Mouse (Mus musculus): ENCODE results near the gene Trpm2. TPM values are rescaled to one million over a fixed set of nuclear protein-coding genes. Genes with fewer than 3 reads are reported as not detected.

Gene Trpm2
- polyA plus RNA-seq, 1 experiment from 2014 or later: 0.85 TPM

- 31% methylated on average over 7 of the region's 7 CpGs for WGBS
- Histone ChIP-seq H3K4me3 (peak overlapping the region; percentile 87), H3K27ac (replicated peaks) (peak overlapping the region; percentile 99), H3K36me3 (replicated peaks) (peaks cover 49% of the 10 kb centered on the region), H3K9me3 (no peaks in the 10 kb centered on the region), H3K27me3 (replicated peaks; ENCODE audit: low read depth, poor library complexity, severe bottlenecking) (peaks cover 6% of the 10 kb centered on the region; the same call in 1 of the 2 replicates), H3K4me1 (peaks cover 43% of the 10 kb centered on the region)
- no peak for DNase-seq (ENCODE audit: low spot score)
These were observed 36.8 kb upstream of the Trpm2 start for GRCm38 (mm10) chr10:78007203-78007602.

GRCm38 (mm10) chr10:78005791-78006438 is 35.6 kb upstream of the Trpm2 start:
- Histone ChIP-seq H3K4me3 (peak overlapping the region; percentile 87; the same call in 1 of the 2 replicates), H3K9me3 (no peaks in the 10 kb centered on the region), H3K27ac (replicated peaks) (peak overlapping the region; percentile 99; the same call in 1 of the 2 replicates), H3K27me3 (replicated peaks; ENCODE audit: low read depth, poor library complexity, severe bottlenecking) (peaks cover 5% of the 10 kb centered on the region; the same call in 1 of the 2 replicates), H3K4me1 (peaks cover 43% of the 10 kb centered on the region), H3K36me3 (replicated peaks) (peaks cover 62% of the 10 kb centered on the region)
- DNase-seq (ENCODE audit: low spot score): no peak
- 86% methylated on average over 4 of the region's 4 CpGs for WGBS

- Histone ChIP-seq H3K27ac (replicated peaks) (no peak overlapping the region), H3K4me3 (no peak overlapping the region), H3K27me3 (replicated peaks; ENCODE audit: low read depth, poor library complexity, severe bottlenecking) (no peaks in the 10 kb centered on the region), H3K4me1 (peaks cover 38% of the 10 kb centered on the region), H3K36me3 (replicated peaks) (peaks cover 75% of the 10 kb centered on the region), H3K9me3 (no peaks in the 10 kb centered on the region)
- 89% methylated on average over 3 of the region's 3 CpGs for WGBS
- DNase-seq (ENCODE audit: low spot score): no peak
These were observed 34.2 kb upstream of the Trpm2 start for GRCm38 (mm10) chr10:78004479-78005100.

GRCm38 (mm10) chr10:78002316-78002715 is 32.0 kb upstream of the Trpm2 start:
- WGBS: 93% methylated on average over 2 of the region's 2 CpGs
- Histone ChIP-seq H3K36me3 (replicated peaks) (peaks cover 94% of the 10 kb centered on the region), H3K4me3 (no peak overlapping the region), H3K9me3 (no peaks in the 10 kb centered on the region), H3K4me1 (peaks cover 18% of the 10 kb centered on the region), H3K27me3 (replicated peaks; ENCODE audit: low read depth, poor library complexity, severe bottlenecking) (no peaks in the 10 kb centered on the region), H3K27ac (replicated peaks) (no peak overlapping the region)
- DNase-seq (ENCODE audit: low spot score): no peak

- no peaks in the 10 kb centered on the region for H3K27me3 ChIP-seq (replicated peaks; ENCODE audit: low read depth, poor library complexity, severe bottlenecking)
- H3K9me3 ChIP-seq: no peaks in the 10 kb centered on the region
- no peak overlapping the region for H3K27ac ChIP-seq (replicated peaks)
- H3K4me3 ChIP-seq: no peak overlapping the region
- no peak for DNase-seq (ENCODE audit: low spot score)
- peaks cover 98% of the 10 kb centered on the region for H3K36me3 ChIP-seq (replicated peaks)
- 93% methylated on average over 11 of the region's 11 CpGs for WGBS
- peaks cover 13% of the 10 kb centered on the region for H3K4me1 ChIP-seq
These were observed 31.4 kb upstream of the Trpm2 start for GRCm38 (mm10) chr10:78001796-78002195.

DNA sequence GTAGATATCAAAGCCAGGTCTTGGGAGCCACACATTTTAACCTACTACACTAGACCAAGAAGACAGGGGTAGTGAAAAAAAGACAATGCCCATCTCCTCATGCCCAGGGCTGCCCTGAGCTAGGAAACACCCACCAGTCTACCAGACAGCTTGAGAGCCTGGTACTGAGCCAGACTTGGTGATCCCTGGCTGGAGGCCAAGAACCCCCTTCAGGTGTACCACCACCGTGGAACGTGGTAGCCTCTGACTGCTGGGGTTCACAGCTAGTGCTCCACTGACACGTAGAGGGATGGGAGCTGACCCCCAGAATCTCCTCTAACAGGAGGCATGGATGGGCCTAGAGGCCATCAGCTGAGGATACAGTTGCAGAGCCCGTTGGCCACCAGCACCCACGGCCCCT is 29.8 kb upstream of the Trpm2 start:
- H3K27me3 ChIP-seq (replicated peaks; ENCODE audit: low read depth, poor library complexity, severe bottlenecking): no peaks in the 10 kb centered on the region
- DNase-seq (ENCODE audit: low spot score): no peak
- peaks cover 98% of the 10 kb centered on the region for H3K36me3 ChIP-seq (replicated peaks)
- no peak overlapping the region for H3K27ac ChIP-seq (replicated peaks)
- H3K4me3 ChIP-seq: no peak overlapping the region
- H3K9me3 ChIP-seq: no peaks in the 10 kb centered on the region
- H3K4me1 ChIP-seq: no peaks in the 10 kb centered on the region; the same call in 1 of the 2 replicates
- WGBS: 97% methylated on average over 5 of the region's 5 CpGs

DNA sequence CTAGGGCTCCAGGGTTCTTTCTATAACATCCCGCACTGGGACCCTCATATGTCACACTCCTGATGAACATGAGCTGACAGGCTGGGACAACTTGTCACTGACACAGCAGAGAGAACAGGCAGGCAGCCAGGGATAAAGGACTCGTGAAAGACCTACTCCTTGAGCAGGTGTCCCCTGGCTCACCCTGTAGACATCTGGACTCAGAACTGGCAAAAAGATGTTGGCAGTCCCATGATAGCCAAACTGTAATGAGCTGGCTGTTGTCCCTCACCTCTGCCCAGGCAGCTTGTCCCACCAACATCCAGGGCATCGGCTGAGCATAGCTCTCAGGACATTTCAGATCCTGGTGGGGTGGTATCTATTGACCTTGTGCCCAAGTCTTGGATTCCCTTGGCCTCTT is 25.3 kb upstream of the Trpm2 start:
- H3K27ac ChIP-seq (replicated peaks): no peak overlapping the region
- H3K9me3 ChIP-seq: no peaks in the 10 kb centered on the region
- WGBS: 88% methylated on average over 3 of the region's 3 CpGs
- H3K4me3 ChIP-seq: no peak overlapping the region
- no peaks in the 10 kb centered on the region for H3K4me1 ChIP-seq
- no peak for DNase-seq (ENCODE audit: low spot score)
- H3K27me3 ChIP-seq (replicated peaks; ENCODE audit: low read depth, poor library complexity, severe bottlenecking): no peaks in the 10 kb centered on the region
- H3K36me3 ChIP-seq (replicated peaks): peaks cover 99% of the 10 kb centered on the region

DNA sequence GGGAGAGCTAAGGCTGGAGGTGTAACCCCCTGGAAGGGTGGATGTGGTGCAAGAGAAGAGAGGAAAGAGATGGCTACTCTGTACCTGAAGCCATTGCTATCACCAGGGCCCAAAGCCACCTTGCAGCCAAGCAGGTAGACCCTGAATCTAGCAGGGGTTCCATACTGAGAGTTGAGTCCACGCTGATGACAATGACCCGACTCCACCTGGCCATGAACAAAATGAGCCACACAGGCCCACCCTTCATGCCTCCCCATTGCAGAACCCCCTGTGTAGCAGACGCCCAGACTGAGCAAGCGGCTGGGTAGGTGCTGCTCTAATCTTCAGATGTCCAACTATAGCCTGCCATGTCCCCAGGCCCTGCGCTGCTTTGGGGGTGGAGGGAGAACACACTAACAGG is 15.4 kb upstream of the Trpm2 start:
- peaks cover 83% of the 10 kb centered on the region for H3K36me3 ChIP-seq (replicated peaks)
- H3K4me3 ChIP-seq: no peak overlapping the region
- WGBS: 79% methylated on average over 5 of the region's 5 CpGs
- H3K27ac ChIP-seq (replicated peaks): no peak overlapping the region
- no peak for DNase-seq (ENCODE audit: low spot score)
- no peaks in the 10 kb centered on the region for H3K27me3 ChIP-seq (replicated peaks; ENCODE audit: low read depth, poor library complexity, severe bottlenecking)
- H3K4me1 ChIP-seq: peaks cover 5% of the 10 kb centered on the region; the same call in 1 of the 2 replicates
- no peaks in the 10 kb centered on the region for H3K9me3 ChIP-seq

GRCm38 (mm10) chr10:77984660-77985059 is 14.3 kb upstream of the Trpm2 start:
- DNase-seq (ENCODE audit: low spot score): peak; percentile 77
- Histone ChIP-seq H3K4me1 (peaks cover 8% of the 10 kb centered on the region), H3K4me3 (no peak overlapping the region), H3K36me3 (replicated peaks) (peaks cover 83% of the 10 kb centered on the region), H3K27ac (replicated peaks) (no peak overlapping the region), H3K9me3 (no peaks in the 10 kb centered on the region), H3K27me3 (replicated peaks; ENCODE audit: low read depth, poor library complexity, severe bottlenecking) (no peaks in the 10 kb centered on the region)
- WGBS: 2% methylated on average over 4 of the region's 4 CpGs

- 1% methylated on average over 57 of the region's 57 CpGs for WGBS
- Histone ChIP-seq H3K4me3 (peak within 1 kb of the TSS; percentile 73), H3K36me3 (replicated peaks) (peaks cover 36% of the 10 kb centered on the region), H3K27me3 (replicated peaks; ENCODE audit: low read depth, poor library complexity, severe bottlenecking) (no peaks in the 10 kb centered on the region), H3K4me1 (peaks cover 16% of the 10 kb centered on the region), H3K27ac (replicated peaks) (peak within 1 kb of the TSS; percentile 88), H3K9me3 (no peaks in the 10 kb centered on the region)
- DNase-seq (ENCODE audit: low spot score): peak; percentile 99
These were observed 8.3 kb upstream of the Trpm2 start, which contains the start of gene 1810043G02Rik for GRCm38 (mm10) chr10:77978351-77979350. TSS of gene 1810043G02Rik (plus strand) at chr10:77978524.

DNA sequence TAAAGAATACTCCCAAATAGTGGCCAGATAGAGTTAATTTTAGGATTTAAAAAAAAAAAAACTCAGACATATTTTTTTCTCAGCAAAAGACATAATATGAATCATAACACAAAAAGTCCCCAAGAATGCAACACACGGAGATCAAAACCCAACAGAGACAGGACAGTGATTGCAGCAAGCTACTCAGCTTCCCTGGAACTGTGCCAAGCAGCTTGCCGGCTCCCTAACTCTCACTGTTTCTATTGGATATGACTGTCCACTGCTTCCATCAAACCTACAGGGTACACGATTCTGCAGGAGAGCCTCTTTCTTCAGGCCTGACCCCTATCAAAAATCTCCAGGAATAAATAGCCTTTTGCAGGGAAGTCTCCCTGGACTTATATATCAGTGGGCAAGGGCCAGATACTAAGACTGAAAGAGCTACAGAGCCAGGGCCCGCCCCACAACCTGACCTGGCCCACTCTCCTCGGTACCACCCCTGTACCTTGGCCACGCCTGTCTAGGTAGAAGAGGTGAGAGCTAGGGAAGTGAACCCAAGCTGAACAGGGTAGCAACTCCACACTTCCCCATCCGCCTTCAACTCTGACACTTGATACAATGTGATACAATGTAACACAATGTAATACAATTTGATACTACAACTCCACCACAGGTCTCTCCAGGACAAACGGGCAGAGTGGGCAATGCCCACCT is 6.2 kb upstream of the Trpm2 start:
- 81% methylated on average over 8 of the region's 8 CpGs for WGBS
- Histone ChIP-seq H3K4me1 (peaks cover 21% of the 10 kb centered on the region), H3K36me3 (replicated peaks) (peaks cover 20% of the 10 kb centered on the region)

DNA sequence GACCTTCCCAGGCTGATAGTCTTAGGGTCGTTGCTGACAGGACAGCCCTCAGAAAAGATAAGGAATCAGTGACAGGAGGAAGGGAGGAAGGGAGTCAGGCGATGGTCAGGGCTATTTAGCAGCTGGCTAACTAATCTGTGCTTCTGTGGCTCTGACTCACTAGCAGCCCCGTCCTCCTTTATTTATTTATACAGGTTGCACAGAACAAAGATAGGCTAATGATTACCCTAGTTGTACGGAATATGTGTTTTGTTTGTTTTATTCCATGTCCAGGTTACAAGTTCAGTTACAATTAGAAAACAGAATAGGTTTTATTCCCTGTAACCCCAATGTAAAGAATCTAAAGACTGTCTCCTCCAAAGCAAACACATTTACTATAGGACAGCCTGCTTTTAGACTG is 5.3 kb upstream of the Trpm2 start:
- Histone ChIP-seq H3K27me3 (replicated peaks; ENCODE audit: low read depth, poor library complexity, severe bottlenecking) (peaks cover 8% of the 10 kb centered on the region), H3K4me3 (no peak overlapping the region), H3K4me1 (peaks cover 21% of the 10 kb centered on the region), H3K9me3 (no peaks in the 10 kb centered on the region), H3K36me3 (replicated peaks) (peaks cover 10% of the 10 kb centered on the region), H3K27ac (replicated peaks) (no peak overlapping the region)
- WGBS: 47% methylated on average over 4 of the region's 4 CpGs
- no peak for DNase-seq (ENCODE audit: low spot score)

More for the DNA sequence above, 6.2 kb upstream of the Trpm2 start:
- no peak overlapping the region for H3K27ac ChIP-seq (replicated peaks)
- no peaks in the 10 kb centered on the region for H3K27me3 ChIP-seq (replicated peaks; ENCODE audit: low read depth, poor library complexity, severe bottlenecking)
- H3K9me3 ChIP-seq: no peaks in the 10 kb centered on the region
- no peak for DNase-seq (ENCODE audit: low spot score)
- no peak overlapping the region for H3K4me3 ChIP-seq
